9 mouse cellular contexts compared by ENCODE assay signal in genomic region chr11:21996661-21997560, GRCm38 (mm10). TPM values are rescaled to one million over a fixed set of nuclear protein-coding genes. Genes with fewer than 3 reads are reported as not detected.
DNase-seq lines count a peak whose midpoint lies in the region; ATAC-seq and TF ChIP-seq lines count a peak whose summit lies in the region.
"Had no signal": no experiment of that assay in that cellular context is flagged by ENCODE, and none has a peak within 500 bp of the region (broad histone marks: within the 10 kb centered on the region; RNA-seq: fewer than 3 reads in every experiment).

No protein-coding gene starts in this region.

- H3K27me3 ChIP-seq in forebrain, embryonic 12.5 days: peaks cover 55% of the 10 kb centered on the region
- peaks cover 48% of the 10 kb centered on the region for H3K27me3 ChIP-seq in hindbrain, embryonic 15.5 days
- H3K27me3 ChIP-seq in limb, embryonic 14.5 days (ENCODE audit: control insufficient read depth, insufficient read depth, low read length): peaks cover 83% of the 10 kb centered on the region

- no peak overlapping the region for H3K27ac ChIP-seq in ES-E14 (ENCODE audit: insufficient read depth, low read depth, low read length, poor library complexity, severe bottlenecking)
- peak overlapping the region; percentile 86 for H3K27ac ChIP-seq in forebrain, embryonic 12.5 days
- no peak overlapping the region for H3K27ac ChIP-seq in hindbrain, embryonic 15.5 days (replicated peaks)
- H3K27ac ChIP-seq in limb, embryonic 14.5 days (replicated peaks; ENCODE audit: low read depth, low read length): no peak overlapping the region
- no peak overlapping the region for H3K27ac ChIP-seq in olfactory bulb, adult 2 months (ENCODE audit: insufficient read depth, low read depth, low read length)

- no peaks in the 10 kb centered on the region for H3K36me3 ChIP-seq in ES-E14 (ENCODE audit: control insufficient read depth, insufficient read depth, low read length, poor library complexity, severe bottlenecking)
- peaks cover 12% of the 10 kb centered on the region; the same call in 1 of the 2 replicates for H3K36me3 ChIP-seq in forebrain, embryonic 12.5 days (replicated peaks)
- H3K36me3 ChIP-seq in hindbrain, embryonic 15.5 days: no peaks in the 10 kb centered on the region
- no peaks in the 10 kb centered on the region for H3K36me3 ChIP-seq in limb, embryonic 14.5 days (ENCODE audit: control insufficient read depth, insufficient read depth, low read length)

- peak; percentile 63 for ATAC-seq in forebrain, embryonic 12.5 days (ENCODE audit: low FRiP score)
- ATAC-seq in hindbrain, embryonic 15.5 days (ENCODE audit: low FRiP score, low read depth): peak; percentile 38
- ATAC-seq in limb, embryonic 14.5 days (ENCODE audit: low FRiP score, low read depth): no peak

- peak; percentile 86 to 90 for DNase-seq in cerebellum, postnatal 10 days
- DNase-seq in cerebellum, adult 8-10 months: no peak
- DNase-seq in ES-E14 (ENCODE audit: low read depth, low spot score): peak; percentile 53
- no peak for DNase-seq in limb, embryonic 14.5 days (ENCODE audit: low spot score)
- no peak for DNase-seq in T-cell, adult 2 months (ENCODE audit: low spot score)

- TF ChIP-seq POLR2A in limb, embryonic 14.5 days (IDR thresholded peaks at IDR 0.05; ENCODE audit: borderline replicate concordance, extremely low read depth, insufficient read depth, insufficient read length): no peak
- no peak for TF ChIP-seq POLR2A in olfactory bulb, adult 2 months (IDR thresholded peaks at IDR 0.05; ENCODE audit: insufficient read depth, low read depth, low read length)

- 1% methylated on average over 63 of the region's 63 CpGs for WGBS in forebrain, embryonic 12.5 days
- WGBS in hindbrain, embryonic 15.5 days: under 1% methylated on average over 63 of the region's 63 CpGs
- 4% methylated on average over 52 of the region's 63 CpGs for WGBS in limb, embryonic 14.5 days
- 4% methylated on average over 63 of the region's 63 CpGs for WGBS in olfactory bulb, adult 2 months

- peak overlapping the region; percentile 25 to 26; a peak in 3 of 4 replicates for H3K4me3 ChIP-seq in ES-E14 (ENCODE audit: insufficient read depth in 1 of 2, low read depth in 1 of 2, low read length in 2 of 2, poor library complexity in 1 of 2, severe bottlenecking in 1 of 2)
- peak overlapping the region; percentile 79 for H3K4me3 ChIP-seq in forebrain, embryonic 12.5 days (replicated peaks)
- H3K4me3 ChIP-seq in hindbrain, embryonic 15.5 days: peak overlapping the region; percentile 17
- peak overlapping the region; percentile 29 for H3K4me3 ChIP-seq in limb, embryonic 14.5 days (replicated peaks; ENCODE audit: low read length)
- H3K4me3 ChIP-seq in olfactory bulb, adult 2 months (ENCODE audit: insufficient read depth, low read depth, low read length): peak overlapping the region; percentile 12; the same call in 1 of the 2 replicates
- H3K4me3 ChIP-seq: erythroblast, embryonic 14.5 days had no signal

- H3K4me1 ChIP-seq in ES-E14 (ENCODE audit: control insufficient read depth in 2 of 2, insufficient read depth in 2 of 2, low read length in 2 of 2, poor library complexity in 1 of 2): peaks cover 0 to 4% of the 10 kb centered on the region in 2 experiments; a peak in 1 of 4 replicates
- H3K4me1 ChIP-seq in forebrain, embryonic 12.5 days: peaks cover 73% of the 10 kb centered on the region
- H3K4me1 ChIP-seq in hindbrain, embryonic 15.5 days (replicated peaks): peaks cover 27% of the 10 kb centered on the region
- H3K4me1 ChIP-seq in limb, embryonic 14.5 days (ENCODE audit: control insufficient read depth, insufficient read depth, low read length): peaks cover 9% of the 10 kb centered on the region
- peaks cover 22% of the 10 kb centered on the region for H3K4me1 ChIP-seq in olfactory bulb, adult 2 months (ENCODE audit: control insufficient read depth, insufficient read depth, low read length)

- H3K9me3 ChIP-seq in ES-E14 (ENCODE audit: control insufficient read depth, insufficient read depth, low read depth, low read length): no peaks in the 10 kb centered on the region
- H3K9me3 ChIP-seq in forebrain, embryonic 12.5 days: no peaks in the 10 kb centered on the region
- H3K9me3 ChIP-seq in hindbrain, embryonic 15.5 days: no peaks in the 10 kb centered on the region
- H3K9me3 ChIP-seq in limb, embryonic 14.5 days (ENCODE audit: control insufficient read depth, low read length): no peaks in the 10 kb centered on the region

- no peak overlapping the region for H3K9ac ChIP-seq in ES-E14 (ENCODE audit: insufficient read depth, low read depth, low read length, poor library complexity, severe bottlenecking)
- H3K9ac ChIP-seq in forebrain, embryonic 12.5 days: peak overlapping the region; percentile 97
- no peak overlapping the region for H3K9ac ChIP-seq in hindbrain, embryonic 15.5 days
- H3K9ac ChIP-seq in limb, embryonic 14.5 days (ENCODE audit: low read depth, low read length, severe bottlenecking): no peak overlapping the region

- in situ Hi-C loops in ES-E14 (cut with MboI; ENCODE audit: low sequenced_read_pairs in 2 of 2, unreplicated experiment in 2 of 2): no loop called here

- no peak for TF ChIP-seq CTCF in olfactory bulb, adult 2 months (IDR thresholded peaks at IDR 0.05; ENCODE audit: insufficient read depth, low read depth, low read length)

- peak overlapping the region; percentile 78 for H3K4me2 ChIP-seq in forebrain, embryonic 12.5 days
- peak overlapping the region; percentile 48 for H3K4me2 ChIP-seq in hindbrain, embryonic 15.5 days
- peak overlapping the region; percentile 41 for H3K4me2 ChIP-seq in limb, embryonic 14.5 days (replicated peaks; ENCODE audit: low read depth, low read length, severe bottlenecking)

TF ChIP-seq in ES-E14, 5 proteins besides CTCF, POLR2A, EP300 and RAD21:
- TF ChIP-seq ZNF384 (IDR thresholded peaks at IDR 0.05; ENCODE audit: low read depth, low read length) (no peak), MAFK (IDR thresholded peaks at IDR 0.05; ENCODE audit: insufficient read depth, low read depth, low read length) (no peak), ZC3H11A (IDR thresholded peaks at IDR 0.05; ENCODE audit: borderline replicate concordance, low read depth, low read length) (no peak), CHD2 (IDR thresholded peaks at IDR 0.05; ENCODE audit: low read depth, low read length) (no peak), HCFC1 (IDR thresholded peaks at IDR 0.05; ENCODE audit: borderline replicate concordance, insufficient read depth, low read length) (no peak)

RNA-seq across cellular contexts. Expression of gene Otx1, which starts 5.8 kb away (rescaled TPM):
- total RNA-seq in ES-E14 (2012; rRNA removed): 0.05 TPM in 1 of 2 replicates, not detected in the other
- polyA plus RNA-seq in forebrain, embryonic 12.5 days (2016; fragmentation: Nextera tagmentation; extraction: Ambion mirVana): 34.2 and 34.9 TPM in 2 replicates
- 1.9 and 3.6 TPM in 2 replicates for polyA plus RNA-seq in hindbrain, embryonic 15.5 days (2015; fragmentation: Nextera tagmentation; extraction: Ambion mirVana)
- polyA plus RNA-seq in limb, embryonic 14.5 days (2012; rRNA removed): 3.3 and 3.4 TPM in 2 replicates
- polyA plus RNA-seq in limb, embryonic 14.5 days (2014; fragmentation: Nextera tagmentation; extraction: Ambion mirVana): 2.2 TPM in 2 replicates
- not detected in 2 replicates for polyA plus RNA-seq in olfactory bulb, adult 2 months (2012; ENCODE audit: insufficient read depth, insufficient read length, low replicate concordance, missing spikeins)
- polyA plus RNA-seq: erythroblast, embryonic 14.5 days had no signal

Comparison
In these comparisons a context has a peak if more than half of its experiments do, and no peak if none do; other contexts are left out.
1. DNase-seq: peak in cerebellum, postnatal 10 days (2 of 2) and ES-E14 (single experiment); none in cerebellum, adult 8-10 months (single experiment), limb, embryonic 14.5 days (single experiment) and T-cell, adult 2 months (single experiment).
2. H3K4me3 ChIP-seq: peak in every context shown above with its lines; median percentile 79 in forebrain, embryonic 12.5 days; 29 in limb, embryonic 14.5 days; 26 in ES-E14; 17 in hindbrain, embryonic 15.5 days; 12 in olfactory bulb, adult 2 months.
3. Peak in every context shown above with its lines, with median percentiles within 50 percentile points of each other: H3K4me2 ChIP-seq.